Mouse (Mus musculus): ENCODE results near the gene Cog3.

The Cog3 gene

DNA sequence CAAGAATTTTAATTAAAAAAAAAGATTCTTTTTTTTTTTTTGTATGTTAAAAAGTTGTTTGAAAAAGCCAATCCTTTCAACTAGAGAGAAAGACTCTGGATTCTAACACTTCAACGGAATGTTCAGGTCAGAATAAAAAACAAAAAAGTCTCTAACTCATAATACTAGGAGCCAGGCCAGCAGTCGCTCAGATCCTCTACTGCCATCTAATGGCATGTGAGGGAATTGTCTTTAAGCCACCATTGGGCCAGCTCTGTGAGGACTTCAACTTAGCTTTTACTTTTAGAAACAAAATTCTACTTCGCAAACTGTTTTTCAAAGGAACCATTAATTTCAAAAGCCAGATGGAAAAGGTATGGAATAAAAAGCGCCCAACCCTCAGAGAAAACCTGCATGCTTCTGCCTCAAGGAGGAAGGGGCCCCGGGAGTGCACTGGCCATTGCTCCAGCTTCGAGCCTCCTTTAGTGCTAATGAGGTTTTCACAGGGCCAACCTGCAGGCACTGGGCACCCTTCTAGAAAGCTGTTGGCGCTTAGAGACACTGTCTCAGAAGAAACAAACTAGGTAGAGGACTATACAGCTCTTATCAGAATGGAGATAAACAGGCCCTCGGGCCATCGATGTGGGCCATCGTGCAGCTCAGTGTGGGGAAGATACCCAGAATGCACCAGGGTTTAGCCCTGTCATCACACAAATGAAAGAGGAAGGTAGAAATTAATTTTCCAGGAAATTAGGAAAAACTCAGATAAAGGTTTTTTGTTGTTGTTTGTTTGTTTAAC, 6.9 kb upstream of the Cog3 start:
- DNase-seq (ENCODE audit: low spot score), result peak; percentile 34

DNA sequence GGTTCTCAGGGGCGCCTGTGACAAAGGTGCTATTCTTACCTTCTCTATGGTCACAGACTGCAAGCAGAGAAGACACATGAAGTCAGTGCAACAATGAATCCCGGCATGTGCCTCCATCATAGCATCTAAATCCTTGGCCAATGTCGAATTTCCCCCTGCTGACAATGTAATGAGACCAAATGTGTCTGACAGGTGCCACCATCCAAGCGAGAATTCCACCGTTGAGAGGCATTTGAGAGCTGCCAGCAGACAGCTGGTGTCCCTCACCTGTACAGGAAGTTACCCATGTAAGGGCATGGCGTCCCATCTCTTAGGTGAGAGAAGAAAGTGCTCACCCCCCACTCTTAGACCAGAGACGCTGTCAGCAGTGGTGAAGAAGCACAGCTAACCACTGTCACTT, 4.1 kb upstream of the Cog3 start:
- DNase-seq (ENCODE audit: low spot score), result no peak

DNA sequence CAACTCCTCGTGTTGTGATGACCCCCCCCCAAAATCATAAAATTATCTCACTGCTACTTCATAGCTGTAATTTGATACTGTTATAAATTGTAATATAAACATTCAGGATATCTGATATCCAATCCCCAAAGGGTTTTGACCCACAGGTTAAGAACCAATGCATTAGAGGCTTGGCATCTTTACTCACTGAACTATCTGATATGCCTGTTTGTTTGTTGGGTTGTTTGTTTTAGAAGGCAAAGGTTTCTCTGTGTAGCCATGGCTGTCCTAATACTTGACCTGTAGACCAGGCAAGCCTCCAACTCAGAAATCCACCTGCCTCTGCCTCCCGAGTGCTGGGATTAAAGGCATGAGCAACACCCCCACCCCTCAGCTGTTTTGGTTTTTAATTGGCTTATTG, 3.5 kb upstream of the Cog3 start:
- DNase-seq (ENCODE audit: low spot score), result no peak

DNA sequence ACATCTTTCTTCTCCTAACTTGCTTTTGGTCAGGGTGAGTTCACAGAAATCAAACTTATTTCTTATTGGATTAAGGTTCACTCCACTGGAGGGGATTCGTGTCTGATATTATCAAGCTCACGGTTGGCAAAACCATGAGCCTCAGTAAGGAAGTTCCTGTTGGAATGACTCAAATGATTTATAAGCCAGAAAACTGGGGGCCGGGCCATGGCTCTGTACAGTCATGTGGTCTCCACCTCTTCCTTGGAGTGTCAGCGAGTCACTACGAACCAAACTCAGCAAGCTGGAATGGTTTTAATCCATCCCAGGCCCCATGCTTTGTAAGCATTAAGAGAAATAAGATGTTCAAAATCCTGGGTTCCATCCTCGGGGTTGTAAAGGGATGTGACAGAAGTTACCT, 2.7 kb upstream of the Cog3 start:
- no peak for DNase-seq (ENCODE audit: low spot score)

DNA sequence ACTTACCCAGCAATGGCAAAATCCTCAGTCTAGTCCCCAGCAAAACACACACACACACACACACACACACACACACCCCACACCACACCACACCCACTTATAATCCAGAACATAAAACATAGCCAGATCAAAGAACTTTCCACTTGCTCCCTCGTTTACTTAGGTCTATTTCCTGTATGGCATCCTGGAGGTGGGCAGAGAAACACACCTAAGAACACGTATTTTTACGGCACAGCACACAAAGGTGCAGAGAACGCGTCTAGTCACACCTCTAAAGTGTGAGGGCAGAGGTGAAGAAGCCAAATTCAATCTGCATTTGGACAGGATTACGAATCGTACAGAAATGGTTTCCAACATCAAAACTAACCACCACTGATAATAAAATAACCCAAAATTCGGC, 1.1 kb downstream of the Cog3 start:
- DNase-seq (ENCODE audit: low spot score), result no peak

DNA sequence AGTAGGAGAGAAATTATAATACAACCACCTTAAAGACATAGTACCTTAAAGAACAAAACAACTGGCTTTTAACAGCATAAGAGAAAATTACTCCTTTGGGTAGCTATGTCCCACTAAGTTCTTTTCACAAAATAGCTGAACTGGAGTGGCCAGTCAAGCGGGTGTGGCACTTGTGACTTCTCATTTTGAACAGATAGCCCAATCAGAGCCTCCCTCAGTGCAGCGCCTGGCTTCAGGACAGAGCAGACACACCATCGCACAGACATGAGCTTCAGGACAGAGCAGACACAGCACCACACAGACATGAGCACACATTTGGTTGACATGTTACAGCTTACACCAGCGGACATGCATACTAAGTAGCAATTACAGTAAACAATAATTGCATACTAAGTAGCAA, 3.3 kb downstream of the Cog3 start:
- no peak for DNase-seq (ENCODE audit: low spot score)

DNA sequence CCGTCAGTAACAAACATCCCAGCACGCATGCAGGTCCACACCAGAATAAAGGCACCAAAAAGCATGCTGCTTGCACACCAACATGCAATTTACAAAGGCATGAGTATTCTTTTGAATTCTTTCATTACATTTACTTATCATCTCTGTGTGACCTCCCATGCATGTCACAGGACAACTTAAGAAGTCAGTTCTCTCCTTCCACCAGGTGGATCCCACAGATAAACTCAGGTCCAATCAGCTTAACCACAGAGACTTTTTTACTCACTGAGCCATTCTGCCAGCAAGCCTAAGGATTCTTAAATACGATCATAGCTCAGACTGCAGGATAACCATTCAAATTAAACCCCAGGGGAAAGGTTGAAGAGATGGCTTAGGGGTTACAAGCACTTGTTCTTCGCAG, 5.2 kb downstream of the Cog3 start:
- DNase-seq (ENCODE audit: low spot score), result no peak

DNA sequence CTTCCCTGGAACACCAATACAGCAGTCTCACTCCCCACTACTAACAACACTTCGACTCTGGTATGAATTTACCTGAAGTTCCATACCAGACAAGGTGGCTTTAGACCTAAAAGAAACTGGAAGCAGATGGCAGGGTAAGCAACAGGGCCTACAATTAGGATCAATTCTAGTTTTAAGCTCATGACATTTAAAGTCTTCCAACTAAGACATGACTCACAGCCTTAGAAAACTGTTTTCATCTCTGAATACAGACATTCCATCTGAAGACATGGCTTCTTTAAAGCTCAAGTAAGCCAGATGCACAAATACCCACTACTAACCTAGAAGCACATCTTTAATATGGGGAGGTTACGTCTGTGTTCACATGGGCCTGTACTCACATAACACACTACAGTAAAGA, 6.4 kb downstream of the Cog3 start:
- no peak for DNase-seq (ENCODE audit: low spot score)

DNA sequence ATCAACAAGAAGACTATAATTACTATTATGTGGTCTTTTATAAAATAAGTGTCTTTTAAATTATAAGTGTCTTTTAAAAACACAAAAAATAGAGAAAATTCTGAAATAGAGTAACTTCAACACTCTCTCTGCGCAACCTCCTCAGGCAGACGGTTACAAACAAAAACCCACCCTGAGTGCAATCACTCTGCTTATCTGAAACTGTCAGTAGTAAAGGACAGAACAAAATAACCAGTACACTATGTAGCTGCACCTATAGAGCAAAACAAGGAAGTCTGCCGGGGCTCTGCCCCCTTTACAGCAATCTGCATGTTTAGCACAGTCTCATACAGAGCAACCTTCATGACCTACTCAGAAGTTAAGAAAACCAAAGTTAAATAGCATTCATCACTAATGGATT, 12.4 kb downstream of the Cog3 start:
- DNase-seq (ENCODE audit: low spot score), result no peak

DNA sequence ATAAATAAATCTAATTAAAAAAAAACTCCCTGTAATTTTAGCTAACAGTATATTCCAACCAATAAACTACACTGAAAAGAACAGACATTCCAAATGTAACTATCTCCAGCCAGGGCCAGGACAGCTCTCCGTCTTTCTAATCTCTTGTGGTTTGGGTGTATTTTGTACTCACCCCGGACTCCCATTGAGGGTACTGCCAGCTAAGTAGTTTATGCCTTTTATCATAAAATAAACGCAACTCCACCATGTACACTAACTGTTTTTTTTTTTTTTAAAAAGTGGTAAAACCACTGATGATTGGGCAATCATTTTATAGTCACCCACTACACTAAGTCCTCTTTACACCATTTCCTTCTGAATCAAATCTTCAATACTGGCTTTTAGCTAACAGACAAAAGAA, 18.7 kb downstream of the Cog3 start:
- no peak for DNase-seq (ENCODE audit: low spot score)

DNA sequence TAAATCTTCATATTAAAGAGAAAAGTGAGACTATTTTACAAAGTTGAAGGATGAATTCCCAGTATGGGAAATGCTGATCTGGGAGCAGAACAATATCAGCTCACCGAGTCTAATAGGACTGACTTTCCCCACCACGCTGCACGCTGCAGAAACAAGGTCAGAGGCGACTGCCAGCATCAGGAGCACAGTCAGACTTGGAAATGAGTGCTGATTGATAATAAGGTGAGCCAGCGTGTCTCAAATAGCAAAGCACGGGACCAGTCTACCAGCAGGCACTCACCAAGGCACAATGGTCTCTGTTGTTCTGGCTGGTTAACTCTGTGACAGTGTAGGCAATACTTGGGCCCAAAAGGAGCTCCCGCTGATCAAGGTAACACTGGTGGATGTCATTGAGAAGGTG, 21.7 kb downstream of the Cog3 start:
- no peak for DNase-seq (ENCODE audit: low spot score)

DNA sequence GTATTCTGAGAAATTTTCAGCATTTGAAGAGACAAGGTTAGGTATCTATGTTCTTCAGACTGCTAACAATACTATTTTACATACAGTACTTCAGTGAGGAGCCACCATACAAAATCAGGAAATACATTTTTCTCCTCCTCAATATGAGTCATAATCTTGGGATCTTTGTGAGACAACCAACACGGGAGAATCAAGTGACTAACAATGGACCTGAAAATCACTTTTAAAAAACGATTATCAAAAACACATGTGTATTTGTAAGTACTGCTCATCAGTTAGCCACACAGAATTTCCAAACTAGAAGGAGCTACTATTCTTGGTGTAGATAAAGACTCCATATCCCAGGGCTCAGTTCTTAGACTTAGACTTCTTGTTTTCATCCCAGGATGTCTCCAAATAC, 23.0 kb downstream of the Cog3 start:
- no peak for DNase-seq (ENCODE audit: low spot score)

DNA sequence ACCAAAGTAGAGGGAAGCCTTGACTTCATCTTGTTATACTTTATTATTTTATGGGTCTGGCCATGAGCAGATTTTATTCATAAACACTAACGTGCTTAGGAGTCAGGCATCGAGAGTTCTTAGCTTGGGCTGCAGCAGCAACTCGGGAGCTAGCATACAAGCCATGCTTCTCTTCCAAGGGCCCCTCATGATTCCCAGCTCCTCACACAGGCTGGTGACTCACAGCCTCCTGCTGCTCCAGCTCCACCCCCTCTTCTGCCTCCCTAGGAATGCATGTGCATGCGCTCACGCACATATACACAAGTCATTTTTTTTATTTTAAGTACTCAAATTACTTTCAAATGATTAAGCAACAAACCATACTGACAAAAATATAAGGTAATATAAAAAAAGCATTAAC, 26.2 kb downstream of the Cog3 start:
- DNase-seq (ENCODE audit: low spot score), result no peak

DNA sequence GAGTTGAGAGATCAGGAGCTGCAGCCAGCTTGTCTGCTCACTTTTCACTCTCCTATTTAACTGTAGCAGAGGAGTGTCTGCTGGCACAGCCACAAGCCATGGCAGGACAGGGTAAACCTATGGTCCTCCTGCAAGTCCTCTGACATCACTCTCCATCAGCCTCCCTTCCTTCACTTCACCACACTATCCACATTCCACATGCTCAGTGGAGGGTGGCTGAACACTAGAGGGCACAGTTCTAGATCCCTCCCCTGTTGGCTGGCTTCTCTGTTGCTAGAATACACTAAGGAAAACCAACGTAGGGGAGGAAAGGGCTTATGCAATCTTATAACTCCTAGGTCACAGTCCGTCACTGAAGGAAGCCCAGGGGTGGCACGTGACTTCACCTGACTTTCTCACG, 27.3 kb downstream of the Cog3 start:
- peak; percentile 57 for DNase-seq (ENCODE audit: low spot score)

DNA sequence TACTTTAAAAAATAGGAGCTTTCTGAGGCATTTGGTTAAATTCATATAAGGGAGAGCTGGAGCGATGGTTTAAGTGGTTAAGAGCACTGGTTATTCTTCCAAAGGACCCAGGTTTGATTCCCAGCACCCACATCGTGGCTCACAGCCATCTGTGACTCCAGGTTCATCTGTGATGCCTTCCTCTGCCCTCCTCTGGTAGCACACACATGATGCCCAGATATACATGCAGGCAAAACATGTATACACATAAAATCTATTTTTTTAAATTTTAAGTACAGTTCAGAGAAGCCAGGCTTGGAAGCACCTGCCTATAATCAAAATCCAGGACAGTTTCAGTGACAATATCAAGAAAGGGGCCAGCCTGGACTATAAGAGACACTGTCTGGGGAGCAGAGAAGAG, 31.5 kb downstream of the Cog3 start:
- DNase-seq (ENCODE audit: low spot score), result no peak

DNA sequence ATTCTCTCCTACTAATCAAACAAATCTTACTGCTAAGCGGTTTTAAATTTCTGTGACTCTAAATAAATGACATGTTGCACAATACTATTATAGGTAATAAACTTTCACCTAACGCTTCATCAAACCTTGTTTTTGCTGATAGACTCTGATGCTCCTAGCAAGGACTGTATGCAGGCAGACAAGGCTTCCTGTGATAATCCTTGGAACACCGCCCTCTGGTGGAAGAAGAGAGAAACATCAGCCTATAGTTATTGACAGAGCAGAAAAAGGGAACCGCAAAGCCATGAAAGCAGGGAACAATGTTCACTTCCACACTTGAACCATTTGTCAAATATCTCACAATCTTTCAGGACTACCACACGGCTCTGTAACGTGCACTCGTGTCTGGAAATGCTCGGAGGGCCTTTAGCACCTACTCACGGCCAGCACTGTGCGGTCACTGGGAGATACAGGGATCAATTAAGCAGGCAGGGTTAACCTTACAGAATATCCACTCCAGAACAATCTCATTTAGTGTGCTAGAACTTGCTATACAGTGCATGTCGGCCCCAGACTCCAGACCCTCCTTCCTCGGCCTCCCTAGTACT, 32.2 kb downstream of the Cog3 start:
- peak; percentile 23 for DNase-seq (ENCODE audit: low spot score)

DNA sequence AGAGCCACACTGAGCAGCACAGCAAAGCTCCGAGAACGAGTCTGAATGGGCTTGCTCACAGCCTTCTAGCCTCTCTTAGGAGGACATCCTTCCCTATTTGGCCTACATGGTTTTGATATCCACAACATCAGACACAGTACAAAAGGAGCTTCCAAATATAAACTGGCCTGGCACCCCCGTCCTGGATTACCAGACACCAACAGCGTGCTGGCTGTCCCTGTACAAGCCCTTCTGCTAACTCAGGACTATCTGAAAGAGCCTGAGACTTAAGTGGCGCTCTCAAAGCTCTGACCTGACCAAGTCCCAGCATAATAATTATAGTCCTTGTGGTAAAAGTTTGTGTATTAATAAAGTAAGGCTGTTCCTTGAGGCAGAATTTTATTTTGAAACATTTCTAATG, 34.2 kb downstream of the Cog3 start:
- no peak for DNase-seq (ENCODE audit: low spot score)

DNA sequence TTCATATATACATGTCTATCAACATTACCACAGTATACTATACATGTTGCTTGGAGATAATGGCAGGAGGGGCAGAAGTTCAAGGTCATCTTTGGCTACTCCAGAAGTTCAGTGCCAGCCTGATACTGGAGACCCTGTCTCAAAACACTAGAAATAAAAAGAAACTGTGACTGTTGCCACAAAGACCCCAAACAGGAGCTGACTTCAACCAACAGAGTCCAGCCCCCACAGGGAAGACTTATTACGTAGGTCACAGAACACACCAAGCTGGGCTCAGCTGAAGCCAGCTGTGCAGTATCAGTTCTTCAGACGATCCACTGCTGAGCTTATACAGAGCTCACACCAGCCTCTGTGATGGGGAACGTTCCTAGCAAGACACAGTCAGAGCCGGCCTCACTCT, 37.9 kb downstream of the Cog3 start:
- no peak for DNase-seq (ENCODE audit: low spot score)

DNA sequence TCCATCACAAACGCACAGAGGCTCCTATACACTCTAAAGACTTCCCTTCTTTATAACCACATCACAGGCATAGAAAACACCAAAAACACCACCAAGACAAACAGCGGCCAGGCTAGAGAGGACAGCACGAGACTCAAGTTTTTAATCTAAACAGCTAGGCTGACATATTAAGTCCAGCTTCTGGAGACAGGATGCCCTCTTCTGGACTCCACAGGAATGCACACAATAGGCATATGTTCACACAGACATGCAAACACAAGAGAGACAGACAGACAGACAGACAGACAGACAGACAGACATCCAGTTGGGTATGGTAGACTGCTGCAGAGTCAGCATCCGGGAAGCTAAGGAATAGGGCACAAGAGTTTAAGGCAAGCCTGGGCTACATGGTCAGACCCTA, 40.7 kb downstream of the Cog3 start:
- no peak for DNase-seq (ENCODE audit: low spot score)

DNA sequence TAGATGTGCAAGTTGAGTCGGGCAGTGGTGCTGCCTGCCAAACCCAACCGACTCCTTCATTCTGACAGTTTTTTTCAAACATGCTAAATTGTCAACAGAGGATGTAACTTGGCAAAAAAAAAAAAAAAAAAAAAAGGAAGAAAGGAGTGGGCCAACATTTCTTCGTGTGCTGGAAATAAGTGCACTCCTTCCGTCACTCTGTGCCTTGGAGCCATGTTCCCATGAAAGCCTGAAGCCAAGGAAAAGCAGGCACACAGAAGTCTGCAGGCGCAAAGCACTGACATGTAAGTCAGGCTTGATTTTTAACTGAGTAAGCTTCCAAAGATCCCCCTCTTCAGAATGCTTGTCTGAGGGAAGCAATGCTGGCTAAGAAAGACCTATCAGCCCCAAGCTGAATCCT, 41.6 kb downstream of the Cog3 start:
- DNase-seq (ENCODE audit: low spot score), result no peak

DNA sequence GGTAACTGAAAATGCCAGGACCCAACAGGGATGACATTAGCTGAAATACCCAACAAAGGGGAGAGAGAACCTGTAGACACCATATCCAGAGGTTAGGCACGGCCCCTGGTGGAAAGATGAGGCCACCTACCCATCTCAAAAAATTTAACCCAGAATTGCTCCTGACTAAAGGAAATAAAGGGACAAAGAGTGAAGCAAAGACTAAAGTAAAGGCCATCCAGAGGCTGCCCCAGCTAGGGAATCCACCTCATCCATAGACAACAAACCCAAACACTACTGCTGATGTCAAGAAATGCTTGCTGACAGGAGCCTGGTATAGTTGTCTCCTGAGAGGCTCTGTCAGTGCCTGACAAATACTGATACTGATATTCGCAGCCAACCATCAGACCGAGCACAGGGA, 42.6 kb downstream of the Cog3 start:
- no peak for DNase-seq (ENCODE audit: low spot score)

DNA sequence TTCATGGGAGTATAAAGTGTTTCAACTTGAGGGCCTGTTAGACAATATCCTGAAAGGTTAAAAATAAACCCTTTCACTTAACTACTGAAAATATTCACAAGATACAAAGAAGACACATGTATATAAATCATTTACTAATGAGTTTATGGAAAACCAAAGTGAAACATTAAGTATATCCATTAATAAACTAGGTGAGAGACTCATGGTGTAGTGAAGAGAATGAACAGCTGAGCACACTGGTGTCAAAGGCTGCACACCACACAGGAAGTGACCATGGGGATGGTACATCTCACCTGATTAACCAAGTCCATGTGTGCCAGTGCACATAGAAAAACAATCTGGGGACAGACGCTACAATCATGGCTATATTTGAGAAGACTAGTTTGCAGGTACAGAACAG, 45.3 kb downstream of the Cog3 start:
- no peak for DNase-seq (ENCODE audit: low spot score)

DNA sequence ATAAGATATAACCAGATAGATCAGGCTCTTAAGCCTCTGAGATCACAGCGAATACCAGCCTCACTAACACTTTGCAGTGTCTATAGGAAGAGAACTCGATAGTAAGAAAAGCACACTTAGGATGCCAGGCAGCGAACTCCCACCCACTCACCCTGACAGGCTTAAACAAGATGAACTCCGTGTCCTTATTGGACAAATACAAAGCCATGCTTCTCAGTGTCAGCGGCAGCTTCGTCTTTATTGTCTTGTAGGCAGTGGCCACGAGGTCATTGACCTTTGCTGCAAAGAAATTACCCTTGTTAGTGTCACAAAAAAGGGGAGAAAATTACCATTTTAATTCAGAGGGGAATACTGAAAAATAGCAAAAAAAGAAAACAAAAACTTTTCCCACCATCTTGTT, 46.5 kb downstream of the Cog3 start:
- DNase-seq (ENCODE audit: low spot score), result no peak

DNA sequence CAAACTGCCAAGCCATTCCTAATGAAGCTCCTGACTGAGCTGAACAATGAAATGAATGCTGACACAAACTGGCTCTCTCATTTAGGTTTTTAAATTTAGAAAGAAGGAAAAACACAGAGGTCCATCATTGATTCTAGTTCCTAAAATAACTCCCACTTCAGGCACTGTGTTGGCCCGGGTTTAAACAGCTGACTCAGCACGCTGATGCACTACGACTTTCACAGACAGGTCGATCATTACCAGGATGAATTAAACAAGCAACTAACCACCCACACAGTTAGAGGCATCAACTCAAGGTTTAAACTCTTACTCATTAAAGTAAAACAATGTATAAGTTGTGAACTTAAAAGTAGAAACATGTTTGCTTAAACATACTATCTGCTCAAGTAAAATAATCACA, 47.7 kb downstream of the Cog3 start:
- DNase-seq (ENCODE audit: low spot score), result no peak
